Mouse (Mus musculus) liver, embryonic 13.5 days (tissue): Measurements from ENCODE around the gene Mrps34. TPM values are rescaled to one million over a fixed set of nuclear protein-coding genes. Genes with fewer than 3 reads are reported as not detected.

Experiments
- ATAC-seq: fragments of 200-750 bp; cut with Nextera tagmentation; 2 replicates; pipeline ENCODE4 v1.8.0; 2017; ENCODE audit warnings: low read depth, mild to moderate bottlenecking, moderate number of reproducible peaks, moderate library complexity
- DNase-seq: peaks from one replicate; pipeline ENCODE4 v3.0.0; 2022
- H3K27ac ChIP-seq: fragments of 300-500 bp; sonication (generic); 2 replicates; pipeline ENCODE4 v1.5.1; 2015; ENCODE audit warnings: moderate library complexity, mild to moderate bottlenecking, inconsistent platforms
- H3K27me3 ChIP-seq: fragments of 300-500 bp; sonication (generic); 2 replicates; pipeline ENCODE4 v1.6.1; 2015; ENCODE audit warnings: mild to moderate bottlenecking, inconsistent platforms
- H3K36me3 ChIP-seq: fragments of 300-500 bp; sonication (generic); 2 replicates; pipeline ENCODE4 v1.6.1; 2015; ENCODE audit warnings: mild to moderate bottlenecking, inconsistent platforms
- H3K4me1 ChIP-seq: fragments of 300-500 bp; sonication (generic); replicated peaks from 2 replicates; pipeline ENCODE4 v1.6.1; 2015; ENCODE audit warnings: inconsistent platforms
- H3K4me2 ChIP-seq: fragments of 300-500 bp; sonication (generic); 2 replicates; pipeline ENCODE4 v1.6.1; 2015; ENCODE audit warnings: inconsistent platforms, mild to moderate bottlenecking, moderate library complexity
- H3K4me3 ChIP-seq: fragments of 300-500 bp; sonication (generic); replicated peaks from 2 replicates; pipeline ENCODE4 v1.5.1; 2015; ENCODE audit warnings: mild to moderate bottlenecking, inconsistent platforms
- H3K9ac ChIP-seq: fragments of 300-500 bp; sonication (generic); 2 replicates; pipeline ENCODE4 v1.6.1; 2015; ENCODE audit warnings: mild to moderate bottlenecking, inconsistent platforms
- H3K9me3 ChIP-seq: fragments of 300-500 bp; sonication (generic); replicated peaks from 2 replicates; pipeline ENCODE4 v1.6.1; 2016; ENCODE audit warnings: inconsistent platforms
- WGBS: fragments of 180-500 bp; shearing (Covaris S2); methylation state at CpG from one replicate; pipeline ENCODE4 v1.1.7; 2015; ENCODE audit not compliant: insufficient replicate concordance; 5-methylcytosine and 5-hydroxymethylcytosine counted together
- polyA plus RNA-seq: library from polyadenylated mRNA; unstranded; fragments of >200 nt; fragmentation: Nextera tagmentation; extraction: Ambion mirVana; gene quantifications from 2 replicates; pipeline ENCODE4 v1.2.1, GENCODE M21; 2015

The Mrps34 gene
- polyA plus RNA-seq, 1 experiment from 2014 or later: 84.2 TPM

- peak overlapping the region; percentile 38; the same call in 1 of the 2 replicates for H3K4me3 ChIP-seq
- peak overlapping the region; percentile 98 for H3K27ac ChIP-seq
- peaks cover 99% of the 10 kb centered on the region for H3K36me3 ChIP-seq
- H3K27me3 ChIP-seq: no peaks in the 10 kb centered on the region
- WGBS: 83% methylated on average over 5 of the region's 5 CpGs
- ATAC-seq (no peak; the same call in 1 of the 2 replicates), DNase-seq (no peak)
- peak overlapping the region; percentile 61 for H3K4me2 ChIP-seq
- H3K9me3 ChIP-seq: no peaks in the 10 kb centered on the region
- peak overlapping the region; percentile 64 for H3K9ac ChIP-seq
- peaks cover 65% of the 10 kb centered on the region for H3K4me1 ChIP-seq
Observed at GRCm38 (mm10) chr17:24902124-24902523, 7.2 kb downstream of the Mrps34 start.

DNA sequence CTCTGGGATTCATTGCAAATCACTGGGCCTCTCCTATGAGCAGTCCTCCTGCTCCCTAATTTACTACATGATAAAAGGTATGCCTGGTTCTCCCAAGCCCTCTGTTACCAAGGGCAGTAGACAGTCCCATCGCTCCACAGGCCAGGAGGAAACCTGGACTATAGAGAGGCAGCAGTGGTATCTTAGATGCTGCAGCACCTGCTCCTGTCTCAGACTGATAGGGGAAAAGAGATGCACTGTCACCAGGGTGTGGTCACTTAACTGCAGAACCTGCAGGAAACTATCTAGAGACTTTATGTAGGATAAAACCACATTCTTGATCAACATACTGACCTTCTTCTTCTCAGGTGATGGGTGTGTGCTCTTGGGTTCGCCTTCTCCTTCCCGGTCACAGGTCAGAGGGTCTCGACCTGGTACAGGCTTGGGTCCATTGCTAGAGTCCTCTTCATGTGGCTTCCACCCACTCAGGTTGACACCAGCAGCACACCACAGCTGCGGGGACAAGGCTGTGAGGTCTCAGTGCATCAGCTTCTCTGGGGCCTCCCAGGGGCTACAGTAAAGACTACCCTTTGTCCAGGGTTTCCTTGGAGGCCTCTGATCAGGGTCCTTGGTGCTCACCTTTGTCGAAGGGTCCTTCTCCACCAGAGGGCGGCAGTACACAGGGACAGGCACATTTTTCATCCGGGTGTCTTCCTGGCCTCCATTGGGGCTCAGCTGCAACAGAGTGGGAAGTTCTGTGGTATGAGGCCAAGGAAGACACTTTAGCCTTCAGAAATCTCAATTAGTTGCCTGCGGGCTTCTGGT lies 8.0 kb downstream of the Mrps34 start:
- H3K4me1 ChIP-seq: peaks cover 58% of the 10 kb centered on the region
- peak overlapping the region; percentile 67 for H3K9ac ChIP-seq
- H3K27ac ChIP-seq: peak overlapping the region; percentile 98
- DNase-seq (peak; percentile 86), ATAC-seq (peak; percentile 98)
- no peaks in the 10 kb centered on the region for H3K27me3 ChIP-seq
- no peaks in the 10 kb centered on the region for H3K9me3 ChIP-seq
- peak overlapping the region; percentile 38 for H3K4me3 ChIP-seq
- WGBS: 32% methylated on average over 9 of the region's 9 CpGs
- H3K4me2 ChIP-seq: peak overlapping the region; percentile 61
- H3K36me3 ChIP-seq: peaks cover 99% of the 10 kb centered on the region

GRCm38 (mm10) chr17:24903767-24904166 lies 8.9 kb downstream of the Mrps34 start:
- H3K4me1 ChIP-seq: peaks cover 49% of the 10 kb centered on the region
- WGBS: 86% methylated on average over 9 of the region's 9 CpGs
- H3K4me3 ChIP-seq: no peak overlapping the region
- H3K27me3 ChIP-seq: no peaks in the 10 kb centered on the region
- DNase-seq (no peak), ATAC-seq (no peak)
- H3K36me3 ChIP-seq: peaks cover 99% of the 10 kb centered on the region
- peak overlapping the region; percentile 98 for H3K27ac ChIP-seq
- H3K9me3 ChIP-seq: no peaks in the 10 kb centered on the region
- no peak overlapping the region; the same call in 1 of the 2 replicates for H3K4me2 ChIP-seq
- peak overlapping the region; percentile 67 for H3K9ac ChIP-seq

DNA sequence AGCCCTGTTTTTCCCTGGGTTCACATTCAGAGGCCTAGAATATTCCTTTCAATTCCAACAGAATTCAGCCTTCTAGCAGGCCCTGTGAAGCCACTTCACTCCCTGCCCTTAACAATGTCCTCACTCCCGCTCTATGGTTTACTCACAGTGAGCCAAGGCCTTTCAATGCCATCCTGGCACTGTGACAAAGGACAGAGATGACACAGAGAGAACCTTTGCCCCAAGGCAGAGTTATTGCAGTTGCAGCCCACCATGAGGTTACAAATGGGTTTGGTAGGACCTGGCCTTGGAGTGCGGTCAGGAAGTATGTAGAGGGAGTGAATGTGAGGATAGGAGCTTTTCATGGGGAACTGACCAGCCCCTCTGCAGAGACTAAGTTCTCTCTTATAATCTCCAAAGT lies 12.7 kb downstream of the Mrps34 start:
- Histone ChIP-seq H3K9me3 (no peaks in the 10 kb centered on the region), H3K4me2 (no peak overlapping the region), H3K9ac (peak overlapping the region; percentile 6; the same call in 1 of the 2 replicates), H3K27ac (peak overlapping the region; percentile 43; the same call in 1 of the 2 replicates), H3K27me3 (no peaks in the 10 kb centered on the region), H3K36me3 (peaks cover 99% of the 10 kb centered on the region), H3K4me3 (no peak overlapping the region), H3K4me1 (peaks cover 26% of the 10 kb centered on the region)
- 95% methylated on average over 2 of the region's 2 CpGs for WGBS
- DNase-seq: no peak
- no peak for ATAC-seq

- peaks cover 98% of the 10 kb centered on the region for H3K36me3 ChIP-seq
- no peaks in the 10 kb centered on the region for H3K4me1 ChIP-seq
- H3K4me2 ChIP-seq: no peak overlapping the region
- no peak overlapping the region for H3K4me3 ChIP-seq
- no peak overlapping the region for H3K27ac ChIP-seq
- ATAC-seq (no peak), DNase-seq (no peak)
- H3K9ac ChIP-seq: no peak overlapping the region
- no peaks in the 10 kb centered on the region for H3K27me3 ChIP-seq
- H3K9me3 ChIP-seq: no peaks in the 10 kb centered on the region
Observed at GRCm38 (mm10) chr17:24913984-24914383, 19.1 kb downstream of the Mrps34 start.

DNA sequence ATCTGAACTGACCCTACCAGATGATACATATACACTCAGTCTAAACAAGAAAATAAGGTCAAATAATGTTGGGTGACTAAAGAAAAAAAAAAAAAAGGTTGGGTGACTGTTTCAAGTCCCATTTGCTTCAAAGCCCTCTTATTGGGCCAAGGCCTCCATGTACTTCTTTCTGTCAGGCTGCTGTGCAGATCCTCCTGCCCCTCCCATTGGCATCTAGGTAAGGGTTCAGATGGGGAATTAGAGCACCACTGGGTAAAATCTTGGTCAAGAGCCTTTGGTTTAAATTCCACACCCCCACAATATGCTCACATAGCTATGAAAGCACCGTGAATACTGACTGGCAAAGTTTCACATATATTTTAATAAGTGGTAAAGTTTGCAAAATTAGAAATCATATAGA lies 28.3 kb downstream of the Mrps34 start:
- DNase-seq (no peak), ATAC-seq (no peak)
- WGBS: 87% methylated on average over 1 of the region's 1 CpGs
- no peak overlapping the region for H3K9ac ChIP-seq
- H3K36me3 ChIP-seq: peaks cover 96% of the 10 kb centered on the region
- no peaks in the 10 kb centered on the region for H3K9me3 ChIP-seq
- H3K4me2 ChIP-seq: no peak overlapping the region
- no peaks in the 10 kb centered on the region for H3K27me3 ChIP-seq
- no peak overlapping the region for H3K27ac ChIP-seq
- H3K4me1 ChIP-seq: no peaks in the 10 kb centered on the region
- H3K4me3 ChIP-seq: no peak overlapping the region

GRCm38 (mm10) chr17:24929506-24929905 lies 34.6 kb downstream of the Mrps34 start:
- Histone ChIP-seq H3K36me3 (peaks cover 66% of the 10 kb centered on the region), H3K4me3 (no peak overlapping the region)
- WGBS: 87% methylated on average over 1 of the region's 1 CpGs

GRCm38 (mm10) chr17:24932431-24932830 lies 37.5 kb downstream of the Mrps34 start:
- no peak for DNase-seq
- Histone ChIP-seq H3K4me2 (no peak overlapping the region), H3K4me3 (no peak overlapping the region), H3K27me3 (no peaks in the 10 kb centered on the region), H3K36me3 (peaks cover 39% of the 10 kb centered on the region), H3K9ac (no peak overlapping the region), H3K9me3 (no peaks in the 10 kb centered on the region), H3K27ac (no peak overlapping the region), H3K4me1 (peaks cover 44% of the 10 kb centered on the region)
- ATAC-seq: no peak
- WGBS: 87% methylated on average over 4 of the region's 4 CpGs

More at GRCm38 (mm10) chr17:24929506-24929905, 34.6 kb downstream of the Mrps34 start:
- H3K9ac ChIP-seq: no peak overlapping the region
- DNase-seq: no peak
- no peaks in the 10 kb centered on the region for H3K27me3 ChIP-seq
- H3K4me2 ChIP-seq: no peak overlapping the region
- peaks cover 24% of the 10 kb centered on the region for H3K4me1 ChIP-seq
- H3K9me3 ChIP-seq: no peaks in the 10 kb centered on the region
- no peak for ATAC-seq
- H3K27ac ChIP-seq: no peak overlapping the region

GRCm38 (mm10) chr17:24933163-24933562 lies 38.2 kb downstream of the Mrps34 start:
- H3K9me3 ChIP-seq: no peaks in the 10 kb centered on the region
- H3K36me3 ChIP-seq: peaks cover 32% of the 10 kb centered on the region
- no peak for DNase-seq
- 0 out of 2 replicates have a peak overlapping the region, but pooled peaks have one; percentile 14 for H3K9ac ChIP-seq
- no peak for ATAC-seq
- no peak overlapping the region for H3K4me2 ChIP-seq
- H3K27ac ChIP-seq: no peak overlapping the region
- H3K4me3 ChIP-seq: no peak overlapping the region
- 83% methylated on average over 4 of the region's 4 CpGs for WGBS
- H3K27me3 ChIP-seq: no peaks in the 10 kb centered on the region
- peaks cover 47% of the 10 kb centered on the region for H3K4me1 ChIP-seq

DNA sequence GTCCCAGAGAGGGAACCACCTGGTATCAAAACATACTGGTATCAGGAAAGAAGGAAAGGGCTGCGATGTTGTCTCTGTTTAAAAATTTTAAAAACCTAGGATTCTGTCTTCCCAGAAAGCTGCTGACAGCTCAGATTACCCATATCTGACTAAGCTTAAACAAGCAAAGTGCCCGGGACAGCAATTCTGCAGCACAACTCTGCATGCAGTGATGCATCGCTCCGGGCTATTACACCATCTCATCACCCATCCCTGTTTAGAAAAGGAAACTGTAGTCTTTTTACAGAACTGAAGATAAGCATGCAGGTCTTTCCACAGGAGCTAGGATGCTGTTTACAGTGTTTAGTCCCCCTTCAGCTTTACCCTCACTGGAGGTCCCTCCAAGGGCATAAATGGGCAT lies 40.0 kb downstream of the Mrps34 start:
- Histone ChIP-seq H3K9me3 (no peaks in the 10 kb centered on the region), H3K4me3 (peak overlapping the region; percentile 82), H3K36me3 (peaks cover 23% of the 10 kb centered on the region), H3K4me2 (peak overlapping the region; percentile 87), H3K4me1 (peaks cover 41% of the 10 kb centered on the region), H3K9ac (peak overlapping the region; percentile 88), H3K27ac (peak overlapping the region; percentile 90), H3K27me3 (no peaks in the 10 kb centered on the region)
- no peak for ATAC-seq
- no peak for DNase-seq
- 68% methylated on average over 4 of the region's 4 CpGs for WGBS

- Histone ChIP-seq H3K9me3 (no peaks in the 10 kb centered on the region), H3K4me2 (peak overlapping the region; percentile 87), H3K27me3 (no peaks in the 10 kb centered on the region), H3K4me3 (peak overlapping the region; percentile 82), H3K36me3 (peaks cover 23% of the 10 kb centered on the region), H3K27ac (peak overlapping the region; percentile 90), H3K4me1 (peaks cover 41% of the 10 kb centered on the region), H3K9ac (peak overlapping the region; percentile 88)
- DNase-seq (no peak), ATAC-seq (no peak)
Observed at GRCm38 (mm10) chr17:24935666-24936065, 40.8 kb downstream of the Mrps34 start.
